Mouse (Mus musculus) heart, embryonic 16.5 days (tissue): ENCODE measurements around the gene Peli3. TPM values are rescaled to one million over a fixed set of nuclear protein-coding genes. Genes with fewer than 3 reads are reported as not detected.

Experiments
- ATAC-seq: fragments of 200-750 bp; cut with Nextera tagmentation; replicated peaks from 2 replicates; pipeline ENCODE4 v1.8.0; 2017; ENCODE audit warnings: moderate number of reproducible peaks; ENCODE audit not compliant: insufficient read depth, low FRiP score; ENCODE audit errors: extremely low read depth
- H3K27ac ChIP-seq: fragments of 300-500 bp; sonication (generic); 2 replicates; pipeline ENCODE4 v1.5.1; 2014; ENCODE audit warnings: mild to moderate bottlenecking, low read length, control low read depth, moderate library complexity
- H3K27me3 ChIP-seq: fragments of 300-500 bp; sonication (generic); 2 replicates; pipeline ENCODE4 v1.6.1; 2014; ENCODE audit warnings: low read length, mixed read lengths; ENCODE audit not compliant: control insufficient read depth, insufficient read depth
- H3K36me3 ChIP-seq: fragments of 300-500 bp; sonication (generic); 2 replicates; pipeline ENCODE4 v1.6.1; 2014; ENCODE audit not compliant: control insufficient read depth, insufficient read depth
- H3K4me1 ChIP-seq: fragments of 300-500 bp; sonication (generic); 2 replicates; pipeline ENCODE4 v1.6.1; 2014; ENCODE audit warnings: low read length, mixed read lengths; ENCODE audit not compliant: control insufficient read depth, insufficient read depth
- H3K4me2 ChIP-seq: fragments of 300-500 bp; sonication (generic); 2 replicates; pipeline ENCODE4 v1.6.1; 2014; ENCODE audit warnings: low read depth, mild to moderate bottlenecking, control low read depth, low read length
- H3K4me3 ChIP-seq: fragments of 300-500 bp; sonication (generic); 2 replicates; pipeline ENCODE4 v1.5.1; 2014; ENCODE audit warnings: mild to moderate bottlenecking, control low read depth, low read length
- H3K9ac ChIP-seq: fragments of 300-500 bp; sonication (generic); 2 replicates; pipeline ENCODE4 v1.6.1; 2014; ENCODE audit warnings: low read length, control low read depth
- H3K9me3 ChIP-seq: fragments of 300-500 bp; sonication (generic); replicated peaks from 2 replicates; pipeline ENCODE4 v1.6.1; 2016; ENCODE audit warnings: low read length; ENCODE audit not compliant: control insufficient read depth
- WGBS: fragments of 180-500 bp; shearing (Covaris S2); extraction: QIAGEN DNeasy Blood & Tissue Kit; methylation state at CpG from one replicate; pipeline ENCODE4 v1.1.7; 2014; 5-methylcytosine and 5-hydroxymethylcytosine counted together
- polyA plus RNA-seq: library from polyadenylated mRNA; unstranded; fragments of >200 nt; fragmentation: Nextera tagmentation; extraction: Ambion mirVana; gene quantifications from 2 replicates; pipeline ENCODE4 v1.2.1, GENCODE M21; 2015

Gene Peli3
- polyA plus RNA-seq, 1 experiment from 2014 or later = 0.51 TPM

GRCm38 (mm10) chr19:4925121-4925860 is 17.6 kb downstream of the Peli3 start:
- no peak overlapping the region for H3K4me3 ChIP-seq
- H3K4me2 ChIP-seq = no peak overlapping the region
- no peaks in the 10 kb centered on the region for H3K27me3 ChIP-seq
- no peak overlapping the region for H3K27ac ChIP-seq
- 97% methylated on average over 11 of the region's 11 CpGs for WGBS
- no peak for ATAC-seq
- no peaks in the 10 kb centered on the region for H3K9me3 ChIP-seq
- peaks cover 16% of the 10 kb centered on the region for H3K4me1 ChIP-seq
- peaks cover 26% of the 10 kb centered on the region for H3K36me3 ChIP-seq
- H3K9ac ChIP-seq = no peak overlapping the region

GRCm38 (mm10) chr19:4919652-4920051 is 23.3 kb downstream of the Peli3 start:
- ATAC-seq = no peak
- no peak overlapping the region for H3K4me2 ChIP-seq
- peaks cover 55% of the 10 kb centered on the region for H3K36me3 ChIP-seq
- 78% methylated on average over 6 of the region's 6 CpGs for WGBS
- H3K27ac ChIP-seq = no peak overlapping the region
- H3K27me3 ChIP-seq = no peaks in the 10 kb centered on the region
- no peaks in the 10 kb centered on the region for H3K9me3 ChIP-seq
- no peak overlapping the region for H3K4me3 ChIP-seq
- H3K9ac ChIP-seq = no peak overlapping the region
- no peaks in the 10 kb centered on the region for H3K4me1 ChIP-seq

GRCm38 (mm10) chr19:4916827-4917226 is 26.1 kb downstream of the Peli3 start:
- Histone ChIP-seq H3K4me3 (no peak overlapping the region), H3K4me1 (no peaks in the 10 kb centered on the region), H3K9me3 (no peaks in the 10 kb centered on the region), H3K27ac (no peak overlapping the region), H3K4me2 (no peak overlapping the region), H3K36me3 (peaks cover 62% of the 10 kb centered on the region), H3K27me3 (no peaks in the 10 kb centered on the region), H3K9ac (no peak overlapping the region)
- 86% methylated on average over 10 of the region's 10 CpGs for WGBS
- ATAC-seq = no peak

GRCm38 (mm10) chr19:4915924-4916603 is 26.9 kb downstream of the Peli3 start:
- H3K4me1 ChIP-seq = no peaks in the 10 kb centered on the region
- H3K27me3 ChIP-seq = no peaks in the 10 kb centered on the region
- H3K4me3 ChIP-seq = no peak overlapping the region
- no peak overlapping the region for H3K9ac ChIP-seq
- no peak overlapping the region for H3K4me2 ChIP-seq
- no peak for ATAC-seq
- H3K9me3 ChIP-seq = no peaks in the 10 kb centered on the region
- H3K36me3 ChIP-seq = peaks cover 59% of the 10 kb centered on the region
- no peak overlapping the region for H3K27ac ChIP-seq
- 91% methylated on average over 15 of the region's 15 CpGs for WGBS

- H3K27ac ChIP-seq = no peak overlapping the region
- H3K4me3 ChIP-seq = no peak overlapping the region
- WGBS = 88% methylated on average over 7 of the region's 7 CpGs
- ATAC-seq = no peak
- no peak overlapping the region for H3K9ac ChIP-seq
- no peaks in the 10 kb centered on the region for H3K27me3 ChIP-seq
- peaks cover 6% of the 10 kb centered on the region for H3K4me1 ChIP-seq
- H3K4me2 ChIP-seq = no peak overlapping the region
- H3K9me3 ChIP-seq = no peaks in the 10 kb centered on the region
- H3K36me3 ChIP-seq = peaks cover 41% of the 10 kb centered on the region
These were observed 33.6 kb downstream of the Peli3 start for GRCm38 (mm10) chr19:4909376-4909775.

GRCm38 (mm10) chr19:4908107-4908506 is 34.8 kb downstream of the Peli3 start:
- no peaks in the 10 kb centered on the region for H3K27me3 ChIP-seq
- peaks cover 6% of the 10 kb centered on the region for H3K4me1 ChIP-seq
- H3K9me3 ChIP-seq = no peaks in the 10 kb centered on the region
- H3K27ac ChIP-seq = no peak overlapping the region
- 83% methylated on average over 4 of the region's 4 CpGs for WGBS
- peaks cover 28% of the 10 kb centered on the region for H3K36me3 ChIP-seq
- no peak for ATAC-seq
- no peak overlapping the region for H3K4me3 ChIP-seq
- no peak overlapping the region for H3K4me2 ChIP-seq
- no peak overlapping the region for H3K9ac ChIP-seq

GRCm38 (mm10) chr19:4905979-4906794 is 36.7 kb downstream of the Peli3 start, which contains the start of gene Bbs1:
Bbs1 (minus strand) TSS chr19:4906628.
- ATAC-seq = peak; percentile 60; the same call in 1 of the 2 replicates
- peak within 1 kb of the TSS; percentile 73 for H3K9ac ChIP-seq
- peak within 1 kb of the TSS; percentile 84 for H3K4me3 ChIP-seq
- H3K36me3 ChIP-seq = peaks cover 25% of the 10 kb centered on the region
- no peaks in the 10 kb centered on the region for H3K9me3 ChIP-seq
- H3K4me2 ChIP-seq = peak within 1 kb of the TSS; percentile 86
- H3K27ac ChIP-seq = no peak within 1 kb of the TSS
- 8% methylated on average over 31 of the region's 31 CpGs for WGBS
- no peaks in the 10 kb centered on the region for H3K27me3 ChIP-seq
- peaks cover 6% of the 10 kb centered on the region for H3K4me1 ChIP-seq

GRCm38 (mm10) chr19:4899888-4900287 is 43.0 kb downstream of the Peli3 start:
- H3K4me2 ChIP-seq = no peak overlapping the region
- H3K4me3 ChIP-seq = no peak overlapping the region
- H3K27me3 ChIP-seq = no peaks in the 10 kb centered on the region
- no peak overlapping the region for H3K9ac ChIP-seq
- H3K36me3 ChIP-seq = no peaks in the 10 kb centered on the region
- H3K9me3 ChIP-seq = no peaks in the 10 kb centered on the region
- no peak overlapping the region for H3K27ac ChIP-seq
- 69% methylated on average over 3 of the region's 3 CpGs for WGBS
- ATAC-seq = no peak
- H3K4me1 ChIP-seq = no peaks in the 10 kb centered on the region
